Mouse (Mus musculus) liver, embryonic 14.5 days (tissue): ENCODE data around the gene Kcnma1. TPM values are rescaled to one million over a fixed set of nuclear protein-coding genes. Genes with fewer than 3 reads are reported as not detected.

Experiments
- ATAC-seq: fragments of 200-750 bp; cut with Nextera tagmentation; 2 replicates; pipeline ENCODE4 v1.8.0; 2017; ENCODE audit warnings: moderate number of reproducible peaks, mild to moderate bottlenecking, moderate library complexity; ENCODE audit not compliant: insufficient read depth
- DNase-seq, 3 experiments: peaks; one replicate each; pipeline ENCODE4 v3.0.0-alpha.2; 2012 to 2013; ENCODE audit warnings: low read depth in 3 of 3, low spot score in 3 of 3
- H3K27ac ChIP-seq: fragments of 300-500 bp; sonication (generic); 2 replicates; pipeline ENCODE4 v1.5.1; 2014; ENCODE audit warnings: moderate library complexity, mild to moderate bottlenecking, control low read depth, inconsistent platforms
- H3K27me3 ChIP-seq: fragments of 300-500 bp; sonication (generic); 2 replicates; pipeline ENCODE4 v1.6.1; 2014; ENCODE audit warnings: mild to moderate bottlenecking, low read length, moderate library complexity; ENCODE audit not compliant: control insufficient read depth, insufficient read depth
- H3K36me3 ChIP-seq: fragments of 300-500 bp; sonication (generic); replicated peaks from 2 replicates; pipeline ENCODE4 v1.6.1; 2014; ENCODE audit warnings: low read depth; ENCODE audit not compliant: control insufficient read depth, insufficient read depth
- H3K4me1 ChIP-seq, 2 experiments: fragments of 200-500 bp in 1 of 2; fragments of 300-500 bp in 1 of 2; sonication (generic) in 1 of 2; replicated peaks; 2 replicates each; pipeline ENCODE4 v1.6.1; 2012 to 2014; ENCODE audit warnings: antibody characterized with exemption in 1 of 2, inconsistent platforms in 1 of 2, low read length in 1 of 2; ENCODE audit not compliant: control insufficient read depth in 2 of 2, insufficient read depth in 2 of 2
- H3K4me2 ChIP-seq: fragments of 300-500 bp; sonication (generic); 2 replicates; pipeline ENCODE4 v1.6.1; 2014; ENCODE audit warnings: low read depth, mild to moderate bottlenecking, control low read depth, moderate library complexity
- H3K4me3 ChIP-seq, 2 experiments: fragments of 200-500 bp in 1 of 2; fragments of 300-500 bp in 1 of 2; sonication (generic) in 1 of 2; 2 replicates each; pipeline ENCODE4 v1.5.1; 2012 to 2014; ENCODE audit warnings: low read depth in 2 of 2, low read length in 2 of 2, mild to moderate bottlenecking in 2 of 2, control low read depth in 1 of 2, inconsistent platforms in 1 of 2, moderate library complexity in 1 of 2; ENCODE audit not compliant: insufficient read depth in 1 of 2
- H3K9ac ChIP-seq: fragments of 300-500 bp; sonication (generic); replicated peaks from 2 replicates; pipeline ENCODE4 v1.6.1; 2014; ENCODE audit warnings: mild to moderate bottlenecking, control low read depth, moderate library complexity
- H3K9me3 ChIP-seq: fragments of 300-500 bp; sonication (generic); 2 replicates; pipeline ENCODE4 v1.6.1; 2016; ENCODE audit warnings: low read length, mixed read lengths; ENCODE audit not compliant: control insufficient read depth
- CTCF ChIP-seq: IDR thresholded peaks from 2 replicates; pipeline ENCODE4 v1.5.1; 2016; ENCODE audit warnings: antibody characterized with exemption, low read depth, control low read depth
- EP300 ChIP-seq: IDR thresholded peaks from 2 replicates; pipeline ENCODE4 v1.6.1; 2016; ENCODE audit warnings: antibody characterized with exemption, low read depth
- WGBS: fragments of 180-500 bp; shearing (Covaris S2); extraction: QIAGEN DNeasy Blood & Tissue Kit; methylation state at CpG from one replicate; pipeline ENCODE4 v1.1.7; 2014; ENCODE audit not compliant: insufficient replicate concordance; 5-methylcytosine and 5-hydroxymethylcytosine counted together
- polyA plus RNA-seq, 2 experiments: library from polyadenylated mRNA; depleted of rRNA in 1 of 2; stranded (reverse) in 1 of 2; unstranded in 1 of 2; fragments of >200 nt; fragmentation: Nextera tagmentation in 1 of 2; extraction: Ambion mirVana in 1 of 2; gene quantifications; 2 replicates each; pipeline versions ENCODE4 v1.2.1 to v1.2.3; 2012 to 2014

The Kcnma1 gene
- polyA plus RNA-seq, 2 experiments: 0.03 TPM; not detected in 1

GRCm38 (mm10) chr14:23929168-23929567, 85.1 kb downstream of the Kcnma1 start:
- H3K27me3 ChIP-seq: no peaks in the 10 kb centered on the region
- WGBS: 60% methylated on average over 3 of the region's 3 CpGs
- no peaks in the 10 kb centered on the region for H3K9me3 ChIP-seq
- no peak overlapping the region for H3K9ac ChIP-seq
- no peak for TF ChIP-seq EP300
- TF ChIP-seq CTCF: no peak
- ATAC-seq: no peak
- H3K4me3 ChIP-seq: no peak overlapping the region
- H3K27ac ChIP-seq: no peak overlapping the region
- no peak for DNase-seq
- H3K4me2 ChIP-seq: no peak overlapping the region
- no peaks in the 10 kb centered on the region for H3K4me1 ChIP-seq
- H3K36me3 ChIP-seq: no peaks in the 10 kb centered on the region

GRCm38 (mm10) chr14:23923356-23923755, 90.9 kb downstream of the Kcnma1 start:
- Histone ChIP-seq H3K4me3 (no peak overlapping the region), H3K36me3 (no peaks in the 10 kb centered on the region), H3K9me3 (no peaks in the 10 kb centered on the region), H3K9ac (no peak overlapping the region), H3K27ac (no peak overlapping the region), H3K27me3 (no peaks in the 10 kb centered on the region), H3K4me1 (no peaks in the 10 kb centered on the region), H3K4me2 (no peak overlapping the region)
- DNase-seq (no peak), ATAC-seq (no peak)
- no peak for TF ChIP-seq EP300
- 55% methylated on average over 2 of the region's 2 CpGs for WGBS

DNA sequence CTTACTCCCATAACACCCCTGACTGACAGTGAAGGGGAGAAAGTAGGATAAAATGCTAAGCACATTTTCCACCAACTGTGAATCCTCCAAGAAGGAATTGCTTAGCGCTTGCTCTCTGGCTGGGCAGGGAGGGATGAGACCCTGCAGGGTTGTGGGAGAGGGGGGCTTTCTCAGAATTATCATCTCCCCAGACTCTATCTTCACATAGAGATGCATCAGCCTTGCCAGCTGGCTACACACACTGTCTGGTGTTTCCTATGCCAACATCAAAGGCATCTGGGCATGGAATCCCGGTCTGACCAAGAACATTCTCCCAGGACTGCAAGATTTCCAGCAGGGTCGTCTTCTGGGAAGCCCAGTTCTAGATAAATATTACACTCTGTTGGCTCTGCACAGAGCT, 91.5 kb downstream of the Kcnma1 start:
- no peak overlapping the region for H3K27ac ChIP-seq
- no peaks in the 10 kb centered on the region for H3K36me3 ChIP-seq
- H3K9ac ChIP-seq: no peak overlapping the region
- TF ChIP-seq CTCF: no peak
- no peaks in the 10 kb centered on the region for H3K4me1 ChIP-seq
- ATAC-seq (no peak), DNase-seq (no peak)
- no peak overlapping the region for H3K4me3 ChIP-seq
- H3K4me2 ChIP-seq: no peak overlapping the region
- 65% methylated on average over 3 of the region's 3 CpGs for WGBS
- H3K27me3 ChIP-seq: no peaks in the 10 kb centered on the region
- no peaks in the 10 kb centered on the region for H3K9me3 ChIP-seq

DNA sequence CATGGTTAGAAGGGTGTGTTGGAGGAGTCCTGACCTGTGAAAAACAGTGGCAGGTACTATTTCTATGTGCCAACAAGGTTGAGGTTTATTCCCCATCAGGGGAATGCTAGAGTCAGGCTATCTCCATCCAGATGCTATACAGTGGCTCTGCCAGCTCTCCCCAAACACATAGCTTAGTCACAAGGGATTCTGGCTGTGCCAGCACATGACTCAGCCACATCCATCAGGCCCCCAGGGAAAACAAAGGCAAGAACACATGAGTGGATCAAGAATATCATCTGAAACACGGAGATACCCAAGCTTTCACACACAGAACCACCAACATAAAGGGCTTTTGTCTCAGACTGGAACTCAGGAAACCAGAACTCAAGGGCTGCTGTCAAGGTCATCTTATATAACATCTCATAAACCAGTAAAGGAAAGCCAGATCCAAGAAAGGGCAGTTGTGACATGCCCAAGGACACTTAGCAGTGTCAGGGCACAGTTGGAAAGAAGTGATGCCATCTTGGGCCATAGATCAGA, 103.1 kb downstream of the Kcnma1 start:
- no peak for DNase-seq
- Histone ChIP-seq H3K4me2 (no peak overlapping the region), H3K27me3 (no peaks in the 10 kb centered on the region), H3K4me3 (no peak overlapping the region), H3K9me3 (no peaks in the 10 kb centered on the region), H3K4me1 (no peaks in the 10 kb centered on the region), H3K27ac (no peak overlapping the region), H3K36me3 (no peaks in the 10 kb centered on the region), H3K9ac (no peak overlapping the region)
- no peak for ATAC-seq
- WGBS: 31% methylated on average over 1 of the region's 1 CpGs
- TF ChIP-seq EP300: no peak
- no peak for TF ChIP-seq CTCF

GRCm38 (mm10) chr14:23908564-23908963, 105.7 kb downstream of the Kcnma1 start:
- Histone ChIP-seq H3K4me3 (no peak overlapping the region), H3K4me2 (no peak overlapping the region), H3K4me1 (no peaks in the 10 kb centered on the region), H3K27me3 (no peaks in the 10 kb centered on the region), H3K36me3 (no peaks in the 10 kb centered on the region), H3K27ac (no peak overlapping the region), H3K9me3 (no peaks in the 10 kb centered on the region), H3K9ac (no peak overlapping the region)
- ATAC-seq (no peak), DNase-seq (no peak)
- TF ChIP-seq CTCF (no peak), EP300 (no peak)
- WGBS: 48% methylated on average over 5 of the region's 5 CpGs
